Mouse (Mus musculus) E14TG2a.4 (cell line): ENCODE results near the gene Stambp.

Source experiments
- CTCF ChIP-seq: conservative IDR thresholded peaks from 2 replicates; pipeline ENCODE4 v1.5.1; 2014; ENCODE audit warnings: low read length
- NANOG ChIP-seq: IDR thresholded peaks from 2 replicates; pipeline ENCODE4 v1.6.1; 2014; ENCODE audit warnings: borderline replicate concordance, low read length, mixed read lengths
- POU5F1 ChIP-seq: IDR thresholded peaks from 2 replicates; pipeline ENCODE4 v1.6.1; 2014; ENCODE audit warnings: low read length, borderline replicate concordance

DNA sequence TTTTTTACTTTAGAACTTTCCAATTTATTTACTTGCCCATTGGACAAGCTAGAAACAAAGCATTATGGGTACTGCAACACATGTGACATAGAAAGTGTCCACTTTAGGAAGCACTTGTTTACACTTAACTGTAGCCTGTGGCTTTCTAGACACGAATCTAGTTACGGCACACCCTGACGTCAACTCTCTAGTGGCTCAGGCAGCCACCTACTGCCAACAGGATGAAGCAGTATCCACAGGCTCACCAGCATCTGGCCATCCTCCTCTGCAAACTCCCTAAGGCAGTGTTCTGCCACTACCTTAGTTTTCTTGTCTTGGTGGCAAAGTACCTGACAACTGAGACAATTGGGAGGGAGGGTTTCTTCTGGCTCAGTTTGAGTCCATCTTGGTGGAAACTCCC lies 69.2 kb downstream of the Stambp start:
- TF ChIP-seq CTCF = no peak
- no peak for TF ChIP-seq POU5F1
- no peak for TF ChIP-seq NANOG
